Mouse (Mus musculus) midbrain, embryonic 12.5 days (tissue): ENCODE data around the gene Ptprc. TPM values are rescaled to one million over a fixed set of nuclear protein-coding genes. Genes with fewer than 3 reads are reported as not detected.

Experiments
- ATAC-seq: fragments of 200-750 bp; cut with Nextera tagmentation; 2 replicates; pipeline ENCODE4 v1.8.0; 2017; ENCODE audit warnings: low read depth, moderate TSS enrichment, moderate library complexity; ENCODE audit not compliant: low FRiP score
- H3K27ac ChIP-seq: fragments of 300-500 bp; sonication (generic); replicated peaks from 2 replicates; pipeline ENCODE4 v1.5.1; 2016; ENCODE audit warnings: mild to moderate bottlenecking
- H3K27me3 ChIP-seq: fragments of 300-500 bp; sonication (generic); 2 replicates; pipeline ENCODE4 v1.6.1; 2016; ENCODE audit warnings: mild to moderate bottlenecking
- H3K36me3 ChIP-seq: fragments of 300-500 bp; sonication (generic); 2 replicates; pipeline ENCODE4 v1.6.1; 2016
- H3K4me1 ChIP-seq: fragments of 300-500 bp; sonication (generic); 2 replicates; pipeline ENCODE4 v1.6.1; 2016
- H3K4me2 ChIP-seq: fragments of 300-500 bp; sonication (generic); replicated peaks from 2 replicates; pipeline ENCODE4 v1.6.1; 2016; ENCODE audit warnings: mild to moderate bottlenecking, moderate library complexity
- H3K4me3 ChIP-seq: fragments of 300-500 bp; sonication (generic); 2 replicates; pipeline ENCODE4 v1.5.1; 2016; ENCODE audit warnings: mild to moderate bottlenecking
- H3K9ac ChIP-seq: fragments of 300-500 bp; sonication (generic); replicated peaks from 2 replicates; pipeline ENCODE4 v1.6.1; 2016; ENCODE audit warnings: mild to moderate bottlenecking, moderate library complexity
- H3K9me3 ChIP-seq: fragments of 300-500 bp; sonication (generic); 2 replicates; pipeline ENCODE4 v1.6.1; 2016; ENCODE audit warnings: mild to moderate bottlenecking
- WGBS: fragments of 180-500 bp; shearing (Covaris S2); methylation state at CpG from one replicate; pipeline ENCODE4 v1.1.7; 2016; 5-methylcytosine and 5-hydroxymethylcytosine counted together
- polyA plus RNA-seq: library from polyadenylated mRNA; unstranded; fragments of >200 nt; fragmentation: Nextera tagmentation; extraction: Ambion mirVana; gene quantifications from 2 replicates; pipeline ENCODE4 v1.2.1, GENCODE M21; 2016

The Ptprc gene
- polyA plus RNA-seq, 1 experiment from 2014 or later: 1.2 TPM

GRCm38 (mm10) chr1:138125281-138125680, 50.2 kb downstream of the Ptprc start:
- H3K4me2 ChIP-seq: no peak overlapping the region
- H3K27ac ChIP-seq: no peak overlapping the region
- no peaks in the 10 kb centered on the region for H3K4me1 ChIP-seq
- no peaks in the 10 kb centered on the region for H3K36me3 ChIP-seq
- no peak overlapping the region for H3K9ac ChIP-seq
- H3K4me3 ChIP-seq: no peak overlapping the region
- no peaks in the 10 kb centered on the region for H3K27me3 ChIP-seq
- WGBS: 86% methylated on average over 1 of the region's 1 CpGs
- ATAC-seq: no peak
- no peaks in the 10 kb centered on the region for H3K9me3 ChIP-seq

GRCm38 (mm10) chr1:138123866-138124265, 51.6 kb downstream of the Ptprc start:
- H3K27me3 ChIP-seq: no peaks in the 10 kb centered on the region
- H3K36me3 ChIP-seq: no peaks in the 10 kb centered on the region
- no peak overlapping the region for H3K4me2 ChIP-seq
- H3K27ac ChIP-seq: no peak overlapping the region
- H3K9ac ChIP-seq: no peak overlapping the region
- WGBS: 49% methylated on average over 3 of the region's 3 CpGs
- H3K4me3 ChIP-seq: no peak overlapping the region
- no peak for ATAC-seq
- no peaks in the 10 kb centered on the region for H3K9me3 ChIP-seq
- H3K4me1 ChIP-seq: no peaks in the 10 kb centered on the region

- Histone ChIP-seq H3K27me3 (no peaks in the 10 kb centered on the region), H3K4me1 (no peaks in the 10 kb centered on the region), H3K9ac (no peak overlapping the region), H3K36me3 (no peaks in the 10 kb centered on the region), H3K9me3 (no peaks in the 10 kb centered on the region), H3K4me2 (no peak overlapping the region), H3K4me3 (no peak overlapping the region), H3K27ac (no peak overlapping the region)
- no peak for ATAC-seq
- 60% methylated on average over 12 of the region's 12 CpGs for WGBS
These were observed 55.6 kb downstream of the Ptprc start for GRCm38 (mm10) chr1:138119895-138120294.

GRCm38 (mm10) chr1:138093219-138093618, 82.3 kb downstream of the Ptprc start:
- Histone ChIP-seq H3K4me1 (no peaks in the 10 kb centered on the region), H3K27me3 (no peaks in the 10 kb centered on the region), H3K4me3 (no peak overlapping the region), H3K36me3 (no peaks in the 10 kb centered on the region), H3K9me3 (no peaks in the 10 kb centered on the region), H3K9ac (no peak overlapping the region), H3K27ac (no peak overlapping the region), H3K4me2 (no peak overlapping the region)
- no peak for ATAC-seq
- WGBS: 60% methylated on average over 1 of the region's 1 CpGs

GRCm38 (mm10) chr1:138085810-138086209, 89.7 kb downstream of the Ptprc start:
- Histone ChIP-seq H3K4me3 (no peak overlapping the region), H3K36me3 (no peaks in the 10 kb centered on the region), H3K9ac (no peak overlapping the region), H3K27me3 (no peaks in the 10 kb centered on the region), H3K4me1 (no peaks in the 10 kb centered on the region), H3K9me3 (no peaks in the 10 kb centered on the region), H3K27ac (no peak overlapping the region), H3K4me2 (no peak overlapping the region)
- peak; percentile 72 for ATAC-seq
- 3% methylated on average over 1 of the region's 1 CpGs for WGBS

- ATAC-seq: no peak
- Histone ChIP-seq H3K4me2 (no peak overlapping the region), H3K9ac (no peak overlapping the region), H3K27ac (no peak overlapping the region), H3K27me3 (no peaks in the 10 kb centered on the region), H3K4me1 (no peaks in the 10 kb centered on the region), H3K9me3 (no peaks in the 10 kb centered on the region), H3K36me3 (no peaks in the 10 kb centered on the region), H3K4me3 (no peak overlapping the region)
These were observed 91.8 kb downstream of the Ptprc start for GRCm38 (mm10) chr1:138083707-138084106.

GRCm38 (mm10) chr1:138080308-138080707, 95.2 kb downstream of the Ptprc start:
- Histone ChIP-seq H3K4me2 (no peak overlapping the region), H3K4me3 (no peak overlapping the region), H3K36me3 (no peaks in the 10 kb centered on the region), H3K4me1 (no peaks in the 10 kb centered on the region), H3K27ac (no peak overlapping the region), H3K9ac (no peak overlapping the region), H3K27me3 (no peaks in the 10 kb centered on the region), H3K9me3 (no peaks in the 10 kb centered on the region)
- no peak for ATAC-seq
- 92% methylated on average over 1 of the region's 1 CpGs for WGBS

- peak; percentile 77 for ATAC-seq
- H3K4me1 ChIP-seq: 0 out of 2 replicates have a peak, but pooled peaks cover 2% of the 10 kb centered on the region
- H3K27me3 ChIP-seq: no peaks in the 10 kb centered on the region
- WGBS: 43% methylated on average over 10 of the region's 10 CpGs
- 0 out of 2 replicates have a peak overlapping the region, but pooled peaks have one; percentile 11 for H3K4me2 ChIP-seq
- no peak overlapping the region for H3K9ac ChIP-seq
- no peaks in the 10 kb centered on the region for H3K9me3 ChIP-seq
- no peak overlapping the region for H3K4me3 ChIP-seq
- H3K36me3 ChIP-seq: no peaks in the 10 kb centered on the region
- no peak overlapping the region for H3K27ac ChIP-seq
These were observed 131.1 kb downstream of the Ptprc start for GRCm38 (mm10) chr1:138044196-138044945.

GRCm38 (mm10) chr1:138040556-138040955, 135.0 kb downstream of the Ptprc start:
- H3K27ac ChIP-seq: no peak overlapping the region
- 66% methylated on average over 5 of the region's 5 CpGs for WGBS
- no peaks in the 10 kb centered on the region for H3K36me3 ChIP-seq

GRCm38 (mm10) chr1:138039201-138039600, 136.3 kb downstream of the Ptprc start:
- Histone ChIP-seq H3K36me3 (no peaks in the 10 kb centered on the region), H3K4me3 (no peak overlapping the region), H3K27me3 (no peaks in the 10 kb centered on the region), H3K9ac (no peak overlapping the region), H3K27ac (no peak overlapping the region), H3K4me1 (0 out of 2 replicates have a peak, but pooled peaks cover 2% of the 10 kb centered on the region), H3K4me2 (no peak overlapping the region), H3K9me3 (no peaks in the 10 kb centered on the region)
- no peak for ATAC-seq
- WGBS: 16% methylated on average over 1 of the region's 1 CpGs

More at GRCm38 (mm10) chr1:138040556-138040955, 135.0 kb downstream of the Ptprc start:
- H3K4me1 ChIP-seq: 0 out of 2 replicates have a peak, but pooled peaks cover 2% of the 10 kb centered on the region
- H3K4me3 ChIP-seq: no peak overlapping the region
- no peak overlapping the region for H3K4me2 ChIP-seq
- H3K9me3 ChIP-seq: no peaks in the 10 kb centered on the region
- H3K9ac ChIP-seq: no peak overlapping the region
- no peaks in the 10 kb centered on the region for H3K27me3 ChIP-seq
- no peak for ATAC-seq

- Histone ChIP-seq H3K4me2 (no peak overlapping the region), H3K36me3 (no peaks in the 10 kb centered on the region), H3K4me1 (0 out of 2 replicates have a peak, but pooled peaks cover 2% of the 10 kb centered on the region), H3K27ac (no peak overlapping the region), H3K9ac (no peak overlapping the region), H3K27me3 (no peaks in the 10 kb centered on the region), H3K9me3 (no peaks in the 10 kb centered on the region), H3K4me3 (no peak overlapping the region)
- ATAC-seq: no peak
- 53% methylated on average over 5 of the region's 5 CpGs for WGBS
These were observed 138.0 kb downstream of the Ptprc start for GRCm38 (mm10) chr1:138037484-138037883.

- 9% methylated on average over 4 of the region's 4 CpGs for WGBS
- Histone ChIP-seq H3K4me1 (peaks cover 7% of the 10 kb centered on the region; the same call in 1 of the 2 replicates), H3K4me3 (no peak overlapping the region), H3K36me3 (no peaks in the 10 kb centered on the region), H3K4me2 (no peak overlapping the region), H3K9me3 (no peaks in the 10 kb centered on the region), H3K27ac (no peak overlapping the region), H3K9ac (no peak overlapping the region), H3K27me3 (no peaks in the 10 kb centered on the region)
- peak; percentile 58 for ATAC-seq
These were observed 145.9 kb downstream of the Ptprc start for GRCm38 (mm10) chr1:138029649-138030048.
